In the genomic region with DNA sequence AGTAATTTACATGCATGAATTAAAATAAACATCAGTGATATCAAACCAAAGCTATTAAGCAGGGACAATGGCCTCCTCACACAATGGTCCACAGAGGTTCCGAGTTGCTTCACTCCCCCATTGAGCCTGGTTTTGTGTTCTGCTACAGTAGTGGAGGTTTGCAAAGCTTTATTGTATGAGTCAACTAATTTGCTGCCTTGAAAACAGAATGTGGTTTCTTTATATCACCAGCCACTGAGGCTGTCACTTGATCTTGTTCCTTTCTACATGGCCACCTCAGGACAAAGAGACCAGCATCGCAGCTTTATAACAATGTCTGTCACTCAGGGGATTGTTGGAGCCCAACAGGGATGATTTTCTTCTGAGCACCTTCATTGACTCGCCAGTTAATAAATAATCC, we compare ENCODE assay signal across 31 mouse cellular contexts.
DNase-seq lines count a peak whose midpoint lies in the region; ATAC-seq lines count a peak whose summit lies in the region.
"Had no signal": no experiment of that assay in that cellular context is flagged by ENCODE, and none has a peak within 500 bp of the region (broad histone marks: within the 10 kb centered on the region; RNA-seq: fewer than 3 reads in every experiment).

No protein-coding gene starts in this region.

- H3K4me3 ChIP-seq in embryonic facial prominence, embryonic 11.5 days (ENCODE audit: low read depth, low read length) = no peak overlapping the region
- H3K4me3 ChIP-seq in embryonic facial prominence, embryonic 10.5 days = no peak overlapping the region
- H3K4me3 ChIP-seq in hindbrain, embryonic 12.5 days = no peak overlapping the region
- H3K4me3 ChIP-seq in hindbrain, embryonic 14.5 days (replicated peaks; ENCODE audit: low read length) = no peak overlapping the region
- H3K4me3 ChIP-seq in forebrain, embryonic 14.5 days (ENCODE audit: low read depth, low read length) = no peak overlapping the region
- H3K4me3 ChIP-seq: embryonic facial prominence, embryonic 15.5 days; gastrocnemius, adult 2 months; layer of hippocampus, adult 2 months; left cerebral cortex, adult 2 months; limb, embryonic 12.5 days; liver, embryonic 15.5 days; midbrain, embryonic 15.5 days had no signal

- ATAC-seq in embryonic facial prominence, embryonic 11.5 days (replicated peaks; ENCODE audit: insufficient number of reproducible peaks, low FRiP score, low TSS enrichment, low read depth) = no peak
- ATAC-seq in hindbrain, embryonic 12.5 days (ENCODE audit: low FRiP score) = peak; percentile 40; the same call in 1 of the 2 replicates
- ATAC-seq in hindbrain, embryonic 14.5 days (ENCODE audit: low FRiP score) = no peak
- peak; percentile 52; the same call in 1 of the 2 replicates for ATAC-seq in forebrain, embryonic 14.5 days
- ATAC-seq: hindbrain, embryonic 16.5 days; midbrain, embryonic 15.5 days had no signal

- H3K4me1 ChIP-seq in embryonic facial prominence, embryonic 11.5 days (ENCODE audit: control insufficient read depth, insufficient read depth, low read length) = no peaks in the 10 kb centered on the region
- H3K4me1 ChIP-seq in embryonic facial prominence, embryonic 10.5 days = no peaks in the 10 kb centered on the region
- no peaks in the 10 kb centered on the region for H3K4me1 ChIP-seq in hindbrain, embryonic 12.5 days
- no peaks in the 10 kb centered on the region for H3K4me1 ChIP-seq in hindbrain, embryonic 14.5 days (replicated peaks; ENCODE audit: control insufficient read depth, insufficient read depth, low read length)
- peaks cover 3% of the 10 kb centered on the region; the same call in 1 of the 2 replicates for H3K4me1 ChIP-seq in forebrain, embryonic 14.5 days (ENCODE audit: control insufficient read depth, insufficient read depth, low read length)
- H3K4me1 ChIP-seq: embryonic facial prominence, embryonic 15.5 days; liver, embryonic 15.5 days; midbrain, embryonic 15.5 days had no signal

- no peaks in the 10 kb centered on the region for H3K9me3 ChIP-seq in embryonic facial prominence, embryonic 11.5 days (replicated peaks; ENCODE audit: control insufficient read depth, low read length)
- H3K9me3 ChIP-seq in embryonic facial prominence, embryonic 10.5 days = no peaks in the 10 kb centered on the region
- H3K9me3 ChIP-seq in hindbrain, embryonic 12.5 days (replicated peaks) = no peaks in the 10 kb centered on the region
- H3K9me3 ChIP-seq in hindbrain, embryonic 14.5 days (ENCODE audit: control insufficient read depth, low read length) = no peaks in the 10 kb centered on the region
- H3K9me3 ChIP-seq in forebrain, embryonic 14.5 days (replicated peaks; ENCODE audit: control insufficient read depth, low read length) = no peaks in the 10 kb centered on the region
- H3K9me3 ChIP-seq: embryonic facial prominence, embryonic 15.5 days; limb, embryonic 12.5 days; liver, embryonic 15.5 days; midbrain, embryonic 15.5 days had no signal

- H3K36me3 ChIP-seq in embryonic facial prominence, embryonic 11.5 days (replicated peaks; ENCODE audit: control insufficient read depth, insufficient read depth, low read depth, low read length) = no peaks in the 10 kb centered on the region
- H3K36me3 ChIP-seq in embryonic facial prominence, embryonic 10.5 days (replicated peaks) = no peaks in the 10 kb centered on the region
- H3K36me3 ChIP-seq in hindbrain, embryonic 12.5 days = no peaks in the 10 kb centered on the region
- H3K36me3 ChIP-seq in hindbrain, embryonic 14.5 days (replicated peaks; ENCODE audit: control insufficient read depth, insufficient read depth) = no peaks in the 10 kb centered on the region
- no peaks in the 10 kb centered on the region for H3K36me3 ChIP-seq in forebrain, embryonic 14.5 days (ENCODE audit: control insufficient read depth, insufficient read depth, low read length)
- H3K36me3 ChIP-seq: embryonic facial prominence, embryonic 15.5 days; limb, embryonic 12.5 days; liver, embryonic 15.5 days; midbrain, embryonic 15.5 days had no signal

- whole genome bisulfite sequencing in embryonic facial prominence, embryonic 11.5 days = 54% methylated on average over 3 of the region's 3 CpGs
- WGBS in embryonic facial prominence, embryonic 10.5 days = 55% methylated on average over 3 of the region's 3 CpGs
- WGBS in hindbrain, embryonic 12.5 days = 26% methylated on average over 3 of the region's 3 CpGs
- 18% methylated on average over 3 of the region's 3 CpGs for WGBS in hindbrain, embryonic 14.5 days
- WGBS in forebrain, embryonic 14.5 days = 3% methylated on average over 3 of the region's 3 CpGs

- H3K9ac ChIP-seq in embryonic facial prominence, embryonic 11.5 days (replicated peaks; ENCODE audit: low read length) = no peak overlapping the region
- H3K9ac ChIP-seq in hindbrain, embryonic 12.5 days = no peak overlapping the region
- H3K9ac ChIP-seq in hindbrain, embryonic 14.5 days = no peak overlapping the region
- H3K9ac ChIP-seq in forebrain, embryonic 14.5 days (ENCODE audit: low read length) = no peak overlapping the region
- H3K9ac ChIP-seq: embryonic facial prominence, embryonic 15.5 days; limb, embryonic 12.5 days; liver, embryonic 15.5 days; lung, embryonic 14.5 days; midbrain, embryonic 15.5 days had no signal

- no peak overlapping the region for H3K27ac ChIP-seq in embryonic facial prominence, embryonic 11.5 days (replicated peaks; ENCODE audit: low read depth, low read length)
- H3K27ac ChIP-seq in embryonic facial prominence, embryonic 10.5 days (replicated peaks) = no peak overlapping the region
- H3K27ac ChIP-seq in hindbrain, embryonic 12.5 days = no peak overlapping the region
- no peak overlapping the region for H3K27ac ChIP-seq in hindbrain, embryonic 14.5 days
- H3K27ac ChIP-seq in forebrain, embryonic 14.5 days (ENCODE audit: low read depth, low read length) = no peak overlapping the region
- H3K27ac ChIP-seq: embryonic facial prominence, embryonic 15.5 days; gastrocnemius, adult 2 months; layer of hippocampus, adult 2 months; left cerebral cortex, adult 2 months; limb, embryonic 12.5 days; liver, embryonic 15.5 days; midbrain, embryonic 15.5 days had no signal

- H3K27me3 ChIP-seq in embryonic facial prominence, embryonic 11.5 days (ENCODE audit: control insufficient read depth, insufficient read depth, low read length) = no peaks in the 10 kb centered on the region
- no peaks in the 10 kb centered on the region for H3K27me3 ChIP-seq in embryonic facial prominence, embryonic 10.5 days (replicated peaks; ENCODE audit: low read depth, poor library complexity, severe bottlenecking)
- peaks cover 4% of the 10 kb centered on the region for H3K27me3 ChIP-seq in hindbrain, embryonic 12.5 days
- H3K27me3 ChIP-seq in hindbrain, embryonic 14.5 days (ENCODE audit: control insufficient read depth, insufficient read depth, low read length) = no peaks in the 10 kb centered on the region
- H3K27me3 ChIP-seq in forebrain, embryonic 14.5 days (replicated peaks; ENCODE audit: control insufficient read depth, insufficient read depth, low read length) = no peaks in the 10 kb centered on the region
- H3K27me3 ChIP-seq: CH12.LX; embryonic facial prominence, embryonic 15.5 days; limb, embryonic 12.5 days; liver, embryonic 15.5 days; midbrain, embryonic 15.5 days had no signal

- peak; percentile 9 for DNase-seq in embryonic facial prominence, embryonic 11.5 days (ENCODE audit: low spot score)
- no peak for DNase-seq in embryonic facial prominence, embryonic 10.5 days (ENCODE audit: low spot score)
- no peak for DNase-seq in hindbrain, embryonic 14.5 days (ENCODE audit: low spot score)
- peak; percentile 76 for DNase-seq in Muller cell, postnatal 12 days (ENCODE audit: inconsistent ontology term)
- DNase-seq in forebrain, embryonic 14.5 days (ENCODE audit: low spot score) = peak; percentile 36
- no peak for DNase-seq in frontal cortex, postnatal 10 days (ENCODE audit: low spot score in 2 of 2)
- no peak for DNase-seq in adrenal gland, postnatal 25 days
- DNase-seq: adrenal gland, postnatal 14 days; cerebellum, adult 2 months; embryo, embryonic 11 days; gastrocnemius, adult 2 months; gastrocnemius, postnatal 36 days; heart, adult 18-20 months; heart, postnatal 36 days; kidney, adult 18-20 months; kidney, postnatal 25 days; lung, embryonic 14.5 days; lung, postnatal 14 days; right cerebral cortex, postnatal 4 days; thymus, adult 2 months; thymus, postnatal 36 days had no signal

- H3K4me2 ChIP-seq in embryonic facial prominence, embryonic 11.5 days (ENCODE audit: low read depth, low read length) = no peak overlapping the region
- no peak overlapping the region for H3K4me2 ChIP-seq in hindbrain, embryonic 12.5 days (replicated peaks)
- H3K4me2 ChIP-seq in hindbrain, embryonic 14.5 days (replicated peaks) = no peak overlapping the region
- H3K4me2 ChIP-seq in forebrain, embryonic 14.5 days (ENCODE audit: low read length) = no peak overlapping the region
- H3K4me2 ChIP-seq: embryonic facial prominence, embryonic 15.5 days; heart, embryonic 11.5 days; limb, embryonic 12.5 days; liver, embryonic 15.5 days; lung, embryonic 14.5 days; midbrain, embryonic 15.5 days had no signal

Comparison
In these comparisons a context has a peak if more than half of its experiments do, and no peak if none do; other contexts are left out.
1. ATAC-seq: peak in hindbrain, embryonic 12.5 days (single experiment) and forebrain, embryonic 14.5 days (single experiment); none in embryonic facial prominence, embryonic 11.5 days (single experiment) and hindbrain, embryonic 14.5 days (single experiment).
2. DNase-seq: peak in embryonic facial prominence, embryonic 11.5 days (single experiment), Muller cell, postnatal 12 days (single experiment) and forebrain, embryonic 14.5 days (single experiment); none in embryonic facial prominence, embryonic 10.5 days (single experiment), hindbrain, embryonic 14.5 days (single experiment), frontal cortex, postnatal 10 days (0 of 2) and adrenal gland, postnatal 25 days (single experiment).